ENCODE assay signal across 8 mouse cellular contexts in genomic region chr1:90691157-90691594, GRCm38 (mm10).
DNase-seq lines count a peak whose midpoint lies in the region; ATAC-seq and TF ChIP-seq lines count a peak whose summit lies in the region.
"Had no signal": no experiment of that assay in that cellular context is flagged by ENCODE, and none has a peak within 500 bp of the region (broad histone marks: within the 10 kb centered on the region; RNA-seq: fewer than 3 reads in every experiment).

No protein-coding gene starts in this region.

- 0 out of 2 replicates have a peak, but pooled peaks cover 7% of the 10 kb centered on the region for H3K4me1 ChIP-seq in limb, embryonic 14.5 days (ENCODE audit: control insufficient read depth, insufficient read depth, low read length)
- H3K4me1 ChIP-seq in limb, embryonic 10.5 days, result peaks cover 17% of the 10 kb centered on the region
- H3K4me1 ChIP-seq in stomach, embryonic 14.5 days (ENCODE audit: control insufficient read depth, insufficient read depth, low read length), result peaks cover 6% of the 10 kb centered on the region; the same call in 1 of the 2 replicates
- H3K4me1 ChIP-seq: midbrain, embryonic 12.5 days had no signal

- WGBS in limb, embryonic 14.5 days, result 58% methylated on average over 6 of the region's 6 CpGs
- 80% methylated on average over 6 of the region's 6 CpGs for WGBS in limb, embryonic 10.5 days
- 42% methylated on average over 6 of the region's 6 CpGs for WGBS in stomach, embryonic 14.5 days

- no peak overlapping the region for H3K4me3 ChIP-seq in limb, embryonic 14.5 days (replicated peaks; ENCODE audit: low read length)
- H3K4me3 ChIP-seq in limb, embryonic 10.5 days, result no peak overlapping the region
- H3K4me3 ChIP-seq in stomach, embryonic 14.5 days (ENCODE audit: low read depth, low read length), result no peak overlapping the region
- H3K4me3 ChIP-seq: midbrain, embryonic 12.5 days had no signal

- no peaks in the 10 kb centered on the region for H3K27me3 ChIP-seq in limb, embryonic 14.5 days (ENCODE audit: control insufficient read depth, insufficient read depth, low read length)
- H3K27me3 ChIP-seq in limb, embryonic 10.5 days (ENCODE audit: low read depth, poor library complexity, severe bottlenecking), result no peaks in the 10 kb centered on the region
- H3K27me3 ChIP-seq in stomach, embryonic 14.5 days (ENCODE audit: control insufficient read depth, insufficient read depth, low read length), result no peaks in the 10 kb centered on the region
- H3K27me3 ChIP-seq: midbrain, embryonic 12.5 days had no signal

- H3K9me3 ChIP-seq in limb, embryonic 14.5 days (ENCODE audit: control insufficient read depth, low read length), result 0 out of 2 replicates have a peak, but pooled peaks cover 4% of the 10 kb centered on the region
- no peaks in the 10 kb centered on the region for H3K9me3 ChIP-seq in limb, embryonic 10.5 days (replicated peaks)
- 0 out of 2 replicates have a peak, but pooled peaks cover 4% of the 10 kb centered on the region for H3K9me3 ChIP-seq in stomach, embryonic 14.5 days (ENCODE audit: control insufficient read depth, low read depth, low read length)
- H3K9me3 ChIP-seq: midbrain, embryonic 12.5 days had no signal

- H3K27ac ChIP-seq in limb, embryonic 14.5 days (replicated peaks; ENCODE audit: low read depth, low read length), result peak overlapping the region; percentile 63
- no peak overlapping the region for H3K27ac ChIP-seq in limb, embryonic 10.5 days
- peak overlapping the region; percentile 94 for H3K27ac ChIP-seq in stomach, embryonic 14.5 days (ENCODE audit: low read length)
- H3K27ac ChIP-seq: midbrain, embryonic 12.5 days had no signal

- peak; percentile 25 for ATAC-seq in limb, embryonic 14.5 days (ENCODE audit: low FRiP score, low read depth)
- ATAC-seq in stomach, embryonic 14.5 days (ENCODE audit: insufficient number of reproducible peaks, insufficient read depth, low FRiP score, low read depth), result no peak; the same call in 1 of the 2 replicates
- ATAC-seq in activated CD4-positive, CD25-positive, alpha-beta regulatory T cell, adult 4 months, result no peak

- H3K4me2 ChIP-seq in limb, embryonic 14.5 days (replicated peaks; ENCODE audit: low read depth, low read length, severe bottlenecking), result no peak overlapping the region
- H3K4me2 ChIP-seq in stomach, embryonic 14.5 days (replicated peaks; ENCODE audit: low read depth, low read length), result no peak overlapping the region
- H3K4me2 ChIP-seq: midbrain, embryonic 12.5 days had no signal

- no peaks in the 10 kb centered on the region for H3K36me3 ChIP-seq in limb, embryonic 14.5 days (ENCODE audit: control insufficient read depth, insufficient read depth, low read length)
- H3K36me3 ChIP-seq in limb, embryonic 10.5 days, result no peaks in the 10 kb centered on the region
- no peaks in the 10 kb centered on the region for H3K36me3 ChIP-seq in stomach, embryonic 14.5 days (ENCODE audit: control insufficient read depth, insufficient read depth, low read length)
- H3K36me3 ChIP-seq: midbrain, embryonic 12.5 days had no signal

- DNase-seq in limb, embryonic 14.5 days (ENCODE audit: low spot score), result peak; percentile 50
- no peak for DNase-seq in limb, embryonic 10.5 days (ENCODE audit: low spot score)
- peak; percentile 48 for DNase-seq in heart, postnatal 4 days
- peak; percentile 50 for DNase-seq in layer of hippocampus, postnatal 36 days
- no peak for DNase-seq in T-cell, adult 2 months (ENCODE audit: low spot score)

- no peak for TF ChIP-seq POLR2A in limb, embryonic 14.5 days (IDR thresholded peaks at IDR 0.05; ENCODE audit: borderline replicate concordance, extremely low read depth, insufficient read depth, insufficient read length)

- no peak overlapping the region for H3K9ac ChIP-seq in limb, embryonic 14.5 days (ENCODE audit: low read depth, low read length, severe bottlenecking)
- H3K9ac ChIP-seq in stomach, embryonic 14.5 days (replicated peaks; ENCODE audit: low read depth, low read length), result no peak overlapping the region
- H3K9ac ChIP-seq: midbrain, embryonic 12.5 days had no signal

Comparison
In these comparisons a context has a peak if more than half of its experiments do, and no peak if none do; other contexts are left out.
1. DNase-seq: peak in limb, embryonic 14.5 days (single experiment), heart, postnatal 4 days (single experiment) and layer of hippocampus, postnatal 36 days (2 of 2); none in limb, embryonic 10.5 days (single experiment) and T-cell, adult 2 months (single experiment).